Mouse (Mus musculus): ENCODE measurements around the gene Zfp429. TPM values are rescaled to one million over a fixed set of nuclear protein-coding genes. Genes with fewer than 3 reads are reported as not detected.

Gene Zfp429
- polyA plus RNA-seq (2014; fragmentation: Illumina TruSeq; extraction: RNeasy Lipid Tissue Mini Kit (QIAGEN cat#74804); ENCODE audit: low read depth, low replicate concordance) = 6.3 TPM

GRCm38 (mm10) chr13:67399183-67399903, at the start of gene Zfp429:
Gene Zfp429, minus strand, starts transcription at chr13:67399819.

GRCm38 (mm10) chr13:67421207-67421857, 21.7 kb upstream of the Zfp429 start, which contains the start of gene Zfp459:
Gene Zfp459, minus strand, starts transcription at chr13:67421418.

GRCm38 (mm10) chr13:67375050-67375911, 24.3 kb downstream of the Zfp429 start, which contains the start of the genes Gm28041 and Zfp456:
Gene Gm28041, minus strand, starts transcription at chr13:67375733.
Gene Zfp456, minus strand, starts transcription at chr13:67375810.

GRCm38 (mm10) chr13:67360131-67360744, 39.4 kb downstream of the Zfp429 start, which contains the start of the genes Gm28044 and Zfp953:
Gene Gm28044, minus strand, starts transcription at chr13:67360536.
Gene Zfp953, minus strand, starts transcription at chr13:67360605.

Other genes with a start within 250 kb of the Zfp429 start
- gene Rsl1, start 226.6 kb downstream of the Zfp429 start, polyA plus RNA-seq (2014; fragmentation: Illumina TruSeq; extraction: RNeasy Lipid Tissue Mini Kit (QIAGEN cat#74804); ENCODE audit: low read depth, low replicate concordance) = 7.2 TPM
- gene Zfp455, start 205.3 kb downstream of the Zfp429 start, polyA plus RNA-seq (2014; fragmentation: Illumina TruSeq; extraction: RNeasy Lipid Tissue Mini Kit (QIAGEN cat#74804); ENCODE audit: low read depth, low replicate concordance) = 4.1 TPM
- 2.8 TPM for gene Zfp458, start 121.4 kb downstream of the Zfp429 start, polyA plus RNA-seq (2014; fragmentation: Illumina TruSeq; extraction: RNeasy Lipid Tissue Mini Kit (QIAGEN cat#74804); ENCODE audit: low read depth, low replicate concordance)
- 0.69 TPM for gene Zfp457, start 93.3 kb downstream of the Zfp429 start, polyA plus RNA-seq (2014; fragmentation: Illumina TruSeq; extraction: RNeasy Lipid Tissue Mini Kit (QIAGEN cat#74804); ENCODE audit: low read depth, low replicate concordance)
- gene Zfp595, start 67.2 kb downstream of the Zfp429 start, polyA plus RNA-seq (2014; fragmentation: Illumina TruSeq; extraction: RNeasy Lipid Tissue Mini Kit (QIAGEN cat#74804); ENCODE audit: low read depth, low replicate concordance) = 12.4 TPM
- not detected for gene Gm28044, start 39.3 kb downstream of the Zfp429 start, polyA plus RNA-seq (2014; fragmentation: Illumina TruSeq; extraction: RNeasy Lipid Tissue Mini Kit (QIAGEN cat#74804); ENCODE audit: low read depth, low replicate concordance)
- gene Zfp953, start 39.2 kb downstream of the Zfp429 start, polyA plus RNA-seq (2014; fragmentation: Illumina TruSeq; extraction: RNeasy Lipid Tissue Mini Kit (QIAGEN cat#74804); ENCODE audit: low read depth, low replicate concordance) = 8.5 TPM
- not detected for gene Gm28041, start 24.1 kb downstream of the Zfp429 start, polyA plus RNA-seq (2014; fragmentation: Illumina TruSeq; extraction: RNeasy Lipid Tissue Mini Kit (QIAGEN cat#74804); ENCODE audit: low read depth, low replicate concordance)
- gene Zfp456, start 24.0 kb downstream of the Zfp429 start, polyA plus RNA-seq (2014; fragmentation: Illumina TruSeq; extraction: RNeasy Lipid Tissue Mini Kit (QIAGEN cat#74804); ENCODE audit: low read depth, low replicate concordance) = 2.1 TPM
- 0.21 TPM for gene Zfp459, start 21.6 kb upstream of the Zfp429 start, polyA plus RNA-seq (2014; fragmentation: Illumina TruSeq; extraction: RNeasy Lipid Tissue Mini Kit (QIAGEN cat#74804); ENCODE audit: low read depth, low replicate concordance)
- 75.3 TPM for gene Zfp874a, start 51.8 kb upstream of the Zfp429 start, polyA plus RNA-seq (2014; fragmentation: Illumina TruSeq; extraction: RNeasy Lipid Tissue Mini Kit (QIAGEN cat#74804); ENCODE audit: low read depth, low replicate concordance)
- gene Zfp874b, start 84.4 kb upstream of the Zfp429 start, polyA plus RNA-seq (2014; fragmentation: Illumina TruSeq; extraction: RNeasy Lipid Tissue Mini Kit (QIAGEN cat#74804); ENCODE audit: low read depth, low replicate concordance) = 22.3 TPM
- 14.5 TPM for gene Zfp58, start 100.7 kb upstream of the Zfp429 start, polyA plus RNA-seq (2014; fragmentation: Illumina TruSeq; extraction: RNeasy Lipid Tissue Mini Kit (QIAGEN cat#74804); ENCODE audit: low read depth, low replicate concordance)
- not detected for gene Gm26965, start 126.3 kb upstream of the Zfp429 start, polyA plus RNA-seq (2014; fragmentation: Illumina TruSeq; extraction: RNeasy Lipid Tissue Mini Kit (QIAGEN cat#74804); ENCODE audit: low read depth, low replicate concordance)
- 9.1 TPM for gene Zfp87, start 126.4 kb upstream of the Zfp429 start, polyA plus RNA-seq (2014; fragmentation: Illumina TruSeq; extraction: RNeasy Lipid Tissue Mini Kit (QIAGEN cat#74804); ENCODE audit: low read depth, low replicate concordance)
- 8.8 TPM for gene Zfp748, start 154.0 kb upstream of the Zfp429 start, polyA plus RNA-seq (2014; fragmentation: Illumina TruSeq; extraction: RNeasy Lipid Tissue Mini Kit (QIAGEN cat#74804); ENCODE audit: low read depth, low replicate concordance)
- gene Zfp729b, start 209.9 kb upstream of the Zfp429 start, polyA plus RNA-seq (2014; fragmentation: Illumina TruSeq; extraction: RNeasy Lipid Tissue Mini Kit (QIAGEN cat#74804); ENCODE audit: low read depth, low replicate concordance) = 15.0 TPM
- not detected for gene Gm49345, start 237.9 kb upstream of the Zfp429 start, polyA plus RNA-seq (2014; fragmentation: Illumina TruSeq; extraction: RNeasy Lipid Tissue Mini Kit (QIAGEN cat#74804); ENCODE audit: low read depth, low replicate concordance)
- 8.7 TPM for gene Zfp729a, start 238.0 kb upstream of the Zfp429 start, polyA plus RNA-seq (2014; fragmentation: Illumina TruSeq; extraction: RNeasy Lipid Tissue Mini Kit (QIAGEN cat#74804); ENCODE audit: low read depth, low replicate concordance)